Mouse (Mus musculus): ENCODE data around the gene Gm9918. TPM values are rescaled to one million over a fixed set of nuclear protein-coding genes. Genes with fewer than 3 reads are reported as not detected.

Gene Gm9918
- total and polyA plus RNA-seq, 3 experiments = 0.44 TPM; not detected in 2

DNA sequence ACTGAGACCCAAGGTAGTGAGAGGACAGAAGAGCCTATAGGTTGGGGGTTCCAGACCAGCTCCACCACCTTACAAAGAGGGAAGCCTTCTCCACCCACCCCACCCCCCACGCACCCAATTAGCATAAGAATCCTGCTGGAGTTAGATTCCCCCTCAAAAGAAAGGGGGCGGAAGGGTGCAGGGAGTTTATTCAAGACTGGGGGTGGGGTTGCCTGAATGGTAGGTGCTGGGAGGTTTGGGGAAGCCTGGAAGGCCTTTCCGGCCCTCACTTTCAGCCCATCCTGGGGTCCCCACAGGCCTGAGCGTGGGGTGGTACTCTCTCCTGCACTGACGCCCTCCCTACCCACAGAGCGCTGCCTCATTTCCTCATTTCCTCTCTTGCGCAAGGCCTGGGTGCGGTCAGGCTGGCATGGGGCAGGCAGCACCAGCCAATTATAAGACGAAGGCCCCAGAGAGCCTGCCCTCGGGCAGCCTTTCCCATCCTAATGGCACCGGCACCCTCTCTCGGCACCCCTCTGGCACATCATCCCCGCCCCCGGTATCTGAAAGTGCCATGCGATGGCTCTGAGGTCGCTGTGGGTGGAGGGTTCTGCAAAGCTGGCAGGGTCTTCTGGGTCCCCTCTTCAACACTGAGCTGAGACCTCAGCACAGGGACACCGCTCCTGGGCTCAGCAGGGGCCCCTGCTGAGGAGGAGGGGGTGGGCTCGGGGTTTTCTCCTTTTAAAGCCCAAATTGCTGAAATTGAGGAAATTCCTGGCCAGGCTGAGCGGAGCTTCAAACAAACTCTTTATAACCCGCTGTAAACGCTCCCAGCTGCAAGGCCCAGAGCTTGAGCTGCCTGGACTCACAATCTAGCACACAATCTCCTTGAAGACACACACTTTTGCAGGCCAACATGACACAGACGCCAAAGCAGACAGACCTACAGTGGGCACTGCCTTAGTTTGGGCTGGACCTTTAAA is 26.9 kb upstream of the Gm9918 start:
- ATAC-seq (ENCODE audit: extremely low read depth, insufficient number of reproducible peaks, low FRiP score, poor library complexity, severe bottlenecking) (peak; percentile 46), DNase-seq (ENCODE audit: low spot score) (peak; percentile 62)
- Histone ChIP-seq H3K36me3 (replicated peaks) (no peaks in the 10 kb centered on the region), H3K4me1 (ENCODE audit: insufficient read depth, low read depth, low read length) (peaks cover 72% of the 10 kb centered on the region), H3K9me3 (replicated peaks) (no peaks in the 10 kb centered on the region), H3K27me3 (ENCODE audit: insufficient read depth, low read length) (peaks cover 95% of the 10 kb centered on the region), H3K4me3 (ENCODE audit: low read depth, low read length) (peak overlapping the region; percentile 53; the same call in 1 of the 2 replicates)
- no peak for TF ChIP-seq GATA2 (IDR thresholded peaks at IDR 0.05; ENCODE audit: borderline replicate concordance, low read depth, low read length)
- TF ChIP-seq POLR2AphosphoS5 (IDR thresholded peaks at IDR 0.05; ENCODE audit: insufficient replicate concordance, low read depth, low read length) = no peak
- TF ChIP-seq GATA1 (IDR thresholded peaks at IDR 0.05; ENCODE audit: borderline replicate concordance, low read length) = no peak
- no peak for TF ChIP-seq TAL1 (conservative IDR thresholded peaks at IDR 0.05; ENCODE audit: low read depth, low read length)
- TF ChIP-seq CTCF (IDR thresholded peaks at IDR 0.05; ENCODE audit: low read depth, low read length) = no peak

GRCm38 (mm10) chr15:102244306-102245191 is 25.8 kb upstream of the Gm9918 start:
- no peak for TF ChIP-seq CTCF (IDR thresholded peaks at IDR 0.05; ENCODE audit: low read depth, low read length)
- no peak for ATAC-seq (ENCODE audit: extremely low read depth, insufficient number of reproducible peaks, low FRiP score, poor library complexity, severe bottlenecking)
- Histone ChIP-seq H3K9me3 (replicated peaks) (no peaks in the 10 kb centered on the region), H3K4me3 (ENCODE audit: low read depth, low read length) (no peak overlapping the region; the same call in 1 of the 2 replicates), H3K36me3 (replicated peaks) (no peaks in the 10 kb centered on the region), H3K4me1 (ENCODE audit: insufficient read depth, low read depth, low read length) (peaks cover 76% of the 10 kb centered on the region), H3K27me3 (ENCODE audit: insufficient read depth, low read length) (peaks cover 95% of the 10 kb centered on the region)
- DNase-seq (ENCODE audit: low spot score) = no peak

- peaks cover 96% of the 10 kb centered on the region for H3K27me3 ChIP-seq (ENCODE audit: insufficient read depth, low read length)
- H3K9me3 ChIP-seq (replicated peaks) = no peaks in the 10 kb centered on the region
- H3K4me3 ChIP-seq (ENCODE audit: low read depth, low read length) = peak overlapping the region; percentile 74; the same call in 1 of the 2 replicates
- ATAC-seq (ENCODE audit: extremely low read depth, insufficient number of reproducible peaks, low FRiP score, poor library complexity, severe bottlenecking) (no peak), DNase-seq (ENCODE audit: low spot score) (no peak)
- H3K4me1 ChIP-seq (ENCODE audit: insufficient read depth, low read depth, low read length) = peaks cover 78% of the 10 kb centered on the region
- H3K36me3 ChIP-seq (replicated peaks) = no peaks in the 10 kb centered on the region
- TF ChIP-seq GATA1 (IDR thresholded peaks at IDR 0.05; ENCODE audit: borderline replicate concordance, low read length) (no peak), POLR2AphosphoS5 (IDR thresholded peaks at IDR 0.05; ENCODE audit: insufficient replicate concordance, low read depth, low read length) (no peak), TAL1 (conservative IDR thresholded peaks at IDR 0.05; ENCODE audit: low read depth, low read length) (no peak), GATA2 (IDR thresholded peaks at IDR 0.05; ENCODE audit: borderline replicate concordance, low read depth, low read length) (no peak), CTCF (IDR thresholded peaks at IDR 0.05; ENCODE audit: low read depth, low read length) (no peak)
These were observed 24.9 kb upstream of the Gm9918 start for GRCm38 (mm10) chr15:102245461-102245881.

DNA sequence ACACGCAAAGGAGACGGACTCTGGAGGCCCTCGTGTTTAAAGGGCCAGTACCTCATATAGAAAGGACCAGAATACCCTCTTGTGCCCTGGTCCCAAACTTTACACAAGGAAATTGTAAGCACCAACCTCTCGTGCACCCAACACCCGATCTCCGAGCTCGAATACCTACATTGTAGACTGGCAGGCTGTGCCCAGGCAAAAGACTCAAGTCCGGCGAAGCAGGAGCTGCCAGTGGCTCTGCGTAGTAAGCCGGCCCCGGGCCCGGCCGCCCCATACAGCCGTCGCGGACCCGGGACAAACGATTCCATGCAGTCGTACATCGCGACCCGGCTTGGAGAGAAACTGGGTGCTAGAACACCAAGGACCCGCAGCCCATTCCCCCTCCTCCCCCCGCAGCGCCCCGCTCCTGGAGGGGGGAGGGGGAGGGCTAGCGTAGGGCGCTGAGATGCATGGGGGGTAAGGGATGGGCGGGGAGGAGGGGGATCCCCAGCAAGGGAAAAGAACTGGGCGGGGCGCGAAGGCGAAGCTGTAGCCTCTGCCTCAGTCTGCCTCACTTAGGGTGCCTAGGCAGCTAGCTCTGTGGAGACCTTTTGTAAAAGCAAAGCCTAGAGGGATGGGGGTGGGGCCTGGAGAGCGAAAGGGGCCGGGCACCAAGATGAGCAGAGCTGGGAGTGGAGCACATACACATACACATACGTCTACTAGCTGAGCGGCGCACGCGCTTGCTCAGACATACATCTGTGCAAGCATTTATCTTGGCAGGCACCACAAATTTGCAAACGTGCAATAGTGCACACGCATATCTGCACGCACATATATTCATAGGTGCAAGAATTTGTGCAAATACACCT is 24.2 kb upstream of the Gm9918 start:
- H3K27me3 ChIP-seq (ENCODE audit: insufficient read depth, low read length) = peaks cover 96% of the 10 kb centered on the region
- peak overlapping the region; percentile 74 for H3K4me3 ChIP-seq (ENCODE audit: low read depth, low read length)
- ATAC-seq (ENCODE audit: extremely low read depth, insufficient number of reproducible peaks, low FRiP score, poor library complexity, severe bottlenecking) = peak; percentile 64
- no peaks in the 10 kb centered on the region for H3K9me3 ChIP-seq (replicated peaks)
- peak; percentile 69 for DNase-seq (ENCODE audit: low spot score)
- TF ChIP-seq GATA1 (IDR thresholded peaks at IDR 0.05; ENCODE audit: borderline replicate concordance, low read length) = no peak
- no peak for TF ChIP-seq GATA2 (IDR thresholded peaks at IDR 0.05; ENCODE audit: borderline replicate concordance, low read depth, low read length)
- no peak for TF ChIP-seq TAL1 (conservative IDR thresholded peaks at IDR 0.05; ENCODE audit: low read depth, low read length)
- TF ChIP-seq POLR2AphosphoS5 (IDR thresholded peaks at IDR 0.05; ENCODE audit: insufficient replicate concordance, low read depth, low read length) = no peak
- TF ChIP-seq CTCF (IDR thresholded peaks at IDR 0.05; ENCODE audit: low read depth, low read length) = no peak
- H3K4me1 ChIP-seq (ENCODE audit: insufficient read depth, low read depth, low read length) = peaks cover 76% of the 10 kb centered on the region
- no peaks in the 10 kb centered on the region for H3K36me3 ChIP-seq (replicated peaks)

DNA sequence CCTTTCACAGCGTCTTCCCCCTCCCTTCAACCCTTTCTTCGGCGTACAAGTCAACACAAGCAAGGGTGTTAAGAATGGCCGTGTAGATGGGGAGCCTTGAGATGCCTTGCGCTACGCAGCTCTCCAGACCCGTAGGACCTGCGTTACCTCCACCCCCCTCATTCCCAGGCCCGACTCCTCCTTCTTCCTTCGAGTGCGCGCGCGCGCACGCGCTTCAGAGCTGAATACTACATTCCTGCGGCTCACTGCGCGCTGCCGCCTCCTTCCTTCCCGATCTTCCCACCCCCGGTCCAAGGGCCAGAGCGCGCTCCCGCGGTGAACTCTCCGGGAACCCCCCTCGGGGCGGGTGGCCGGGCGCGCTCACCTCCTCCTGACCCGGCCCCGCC is 23.5 kb upstream of the Gm9918 start:
- peak; percentile 64 for DNase-seq (ENCODE audit: low spot score)
- peak overlapping the region; percentile 74 for H3K4me3 ChIP-seq (ENCODE audit: low read depth, low read length)
- TF ChIP-seq GATA1 (IDR thresholded peaks at IDR 0.05; ENCODE audit: borderline replicate concordance, low read length) (no peak), GATA2 (IDR thresholded peaks at IDR 0.05; ENCODE audit: borderline replicate concordance, low read depth, low read length) (no peak), CTCF (IDR thresholded peaks at IDR 0.05; ENCODE audit: low read depth, low read length) (no peak), POLR2AphosphoS5 (IDR thresholded peaks at IDR 0.05; ENCODE audit: insufficient replicate concordance, low read depth, low read length) (no peak), TAL1 (conservative IDR thresholded peaks at IDR 0.05; ENCODE audit: low read depth, low read length) (no peak)
- H3K9me3 ChIP-seq (replicated peaks) = no peaks in the 10 kb centered on the region
- H3K36me3 ChIP-seq (replicated peaks) = no peaks in the 10 kb centered on the region
- peaks cover 97% of the 10 kb centered on the region for H3K27me3 ChIP-seq (ENCODE audit: insufficient read depth, low read length)
- ATAC-seq (ENCODE audit: extremely low read depth, insufficient number of reproducible peaks, low FRiP score, poor library complexity, severe bottlenecking) = 0 out of 2 replicates have a peak, but pooled peaks have one; percentile 6
- H3K4me1 ChIP-seq (ENCODE audit: insufficient read depth, low read depth, low read length) = peaks cover 74% of the 10 kb centered on the region
